30 mouse cellular contexts compared by ENCODE assay signal in the genomic region with DNA sequence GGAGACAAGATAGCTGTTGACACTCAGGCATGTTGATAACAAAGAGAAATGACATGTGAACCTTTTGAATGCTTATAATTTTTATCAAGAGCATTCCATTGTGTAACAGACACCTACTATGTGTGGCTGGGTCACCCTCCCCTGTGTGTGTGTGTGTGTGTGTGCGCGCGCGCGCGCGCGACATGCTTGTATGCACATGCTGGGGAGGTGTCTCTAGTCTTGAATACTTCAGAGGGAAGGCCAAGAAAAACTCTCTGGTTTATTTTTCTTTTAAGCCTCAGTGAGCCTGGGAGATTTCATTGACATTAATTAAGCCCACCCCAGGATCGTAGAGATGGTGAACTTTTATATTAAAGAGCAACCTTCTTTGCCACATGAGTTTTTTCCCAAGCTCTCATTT.
A peak's percentile ranks its signal among the peaks of the same experiment; 100 is the strongest.
DNase-seq lines count a peak whose midpoint lies in the region; ATAC-seq and TF ChIP-seq lines count a peak whose summit lies in the region.
"Had no signal": no experiment of that assay in that cellular context is flagged by ENCODE, and none has a peak within 500 bp of the region (broad histone marks: within the 10 kb centered on the region; RNA-seq: fewer than 3 reads in every experiment).

No protein-coding gene starts in this region.

- WGBS in kidney, embryonic 15.5 days, result 57% methylated on average over 9 of the region's 9 CpGs
- 65% methylated on average over 9 of the region's 9 CpGs for WGBS in kidney, adult 2 months
- WGBS in kidney, postnatal 0 days, result 47% methylated on average over 9 of the region's 9 CpGs
- 89% methylated on average over 9 of the region's 9 CpGs for WGBS in liver, embryonic 12.5 days (ENCODE audit: insufficient replicate concordance)

- no peaks in the 10 kb centered on the region for H3K9me3 ChIP-seq in kidney, embryonic 15.5 days (replicated peaks)
- H3K9me3 ChIP-seq in kidney, postnatal 0 days (replicated peaks; ENCODE audit: low read length), result no peaks in the 10 kb centered on the region
- H3K9me3 ChIP-seq in liver, embryonic 12.5 days (replicated peaks), result no peaks in the 10 kb centered on the region
- H3K9me3 ChIP-seq: embryonic facial prominence, embryonic 13.5 days; embryonic facial prominence, embryonic 15.5 days; forebrain, embryonic 10.5 days; forebrain, embryonic 12.5 days; G1E had no signal

- H3K36me3 ChIP-seq in kidney, embryonic 15.5 days, result no peaks in the 10 kb centered on the region
- no peaks in the 10 kb centered on the region for H3K36me3 ChIP-seq in kidney, adult 2 months (ENCODE audit: control insufficient read depth, insufficient read depth, low read length)
- H3K36me3 ChIP-seq in kidney, postnatal 0 days (ENCODE audit: insufficient read depth, low read length), result no peaks in the 10 kb centered on the region
- no peaks in the 10 kb centered on the region for H3K36me3 ChIP-seq in liver, embryonic 12.5 days
- H3K36me3 ChIP-seq: embryonic facial prominence, embryonic 13.5 days; embryonic facial prominence, embryonic 15.5 days; forebrain, embryonic 10.5 days; forebrain, embryonic 12.5 days; G1E had no signal

- no peak for TF ChIP-seq POLR2A in kidney, adult 2 months (IDR thresholded peaks at IDR 0.05; ENCODE audit: low read depth, low read length)
- no peak for TF ChIP-seq POLR2A in brain, embryonic 14.5 days (IDR thresholded peaks at IDR 0.05; ENCODE audit: borderline replicate concordance, extremely low read depth, insufficient read depth, insufficient read length, poor library complexity, severe bottlenecking)

- H3K27me3 ChIP-seq in kidney, embryonic 15.5 days, result no peaks in the 10 kb centered on the region
- H3K27me3 ChIP-seq in kidney, adult 2 months (replicated peaks; ENCODE audit: control insufficient read depth, insufficient read depth, low read length), result no peaks in the 10 kb centered on the region
- no peaks in the 10 kb centered on the region for H3K27me3 ChIP-seq in kidney, postnatal 0 days (ENCODE audit: insufficient read depth, low read length)
- no peaks in the 10 kb centered on the region for H3K27me3 ChIP-seq in liver, embryonic 12.5 days (replicated peaks)
- H3K27me3 ChIP-seq: CH12.LX; embryonic facial prominence, embryonic 13.5 days; embryonic facial prominence, embryonic 15.5 days; forebrain, embryonic 12.5 days; Patski had no signal

- DNase-seq in kidney, adult 2 months, result no peak
- peak; percentile 11 for DNase-seq in kidney, postnatal 0 days (ENCODE audit: low spot score)
- DNase-seq in kidney, adult 9 months, result no peak
- DNase-seq in 3134 (ENCODE audit: extremely low read depth, insufficient read length, low spot score), result peak; percentile 6
- DNase-seq in brain, embryonic 14.5 days (ENCODE audit: low read depth), result peak; percentile 50
- DNase-seq: adrenal gland, adult 8-10 months; adrenal gland, postnatal 14 days; adrenal gland, postnatal 36 days; B cell, adult 2 months; cerebellum, adult 11 months; cerebellum, adult 18-20 months; cerebellum, adult 8-10 months; cerebellum, adult 9-11 months; cerebellum, postnatal 14 days; cerebellum, postnatal 36 days; embryo, embryonic 11 days had no signal

- H3K27ac ChIP-seq in kidney, embryonic 15.5 days, result no peak overlapping the region
- no peak overlapping the region for H3K27ac ChIP-seq in kidney, adult 2 months (ENCODE audit: insufficient read depth, low read depth, low read length)
- no peak overlapping the region for H3K27ac ChIP-seq in kidney, postnatal 0 days
- H3K27ac ChIP-seq in liver, embryonic 12.5 days, result no peak overlapping the region
- H3K27ac ChIP-seq: embryonic facial prominence, embryonic 13.5 days; embryonic facial prominence, embryonic 15.5 days; forebrain, embryonic 10.5 days; forebrain, embryonic 12.5 days had no signal

- no peak overlapping the region for H3K4me2 ChIP-seq in kidney, embryonic 15.5 days
- no peak overlapping the region for H3K4me2 ChIP-seq in kidney, postnatal 0 days (ENCODE audit: low read length)
- H3K4me2 ChIP-seq in liver, embryonic 12.5 days, result no peak overlapping the region
- H3K4me2 ChIP-seq: embryonic facial prominence, embryonic 13.5 days; embryonic facial prominence, embryonic 15.5 days; forebrain, embryonic 12.5 days had no signal

- H3K4me1 ChIP-seq in kidney, embryonic 15.5 days, result no peaks in the 10 kb centered on the region
- no peaks in the 10 kb centered on the region for H3K4me1 ChIP-seq in kidney, adult 2 months (ENCODE audit: control insufficient read depth, insufficient read depth, low read length)
- H3K4me1 ChIP-seq in kidney, postnatal 0 days (replicated peaks; ENCODE audit: insufficient read depth, low read length), result no peaks in the 10 kb centered on the region
- no peaks in the 10 kb centered on the region for H3K4me1 ChIP-seq in liver, embryonic 12.5 days
- H3K4me1 ChIP-seq: embryonic facial prominence, embryonic 13.5 days; embryonic facial prominence, embryonic 15.5 days had no signal

- no peak overlapping the region for H3K9ac ChIP-seq in kidney, embryonic 15.5 days
- no peak overlapping the region for H3K9ac ChIP-seq in kidney, postnatal 0 days (ENCODE audit: low read depth, low read length)
- H3K9ac ChIP-seq in liver, embryonic 12.5 days, result no peak overlapping the region
- H3K9ac ChIP-seq: embryonic facial prominence, embryonic 13.5 days; embryonic facial prominence, embryonic 15.5 days; forebrain, embryonic 12.5 days had no signal

- TF ChIP-seq CTCF in kidney, adult 2 months (conservative IDR thresholded peaks at IDR 0.05; ENCODE audit: insufficient read depth, insufficient read length, low read depth, low read length), result no peak
- no peak for TF ChIP-seq CTCF in kidney, postnatal 0 days (IDR thresholded peaks at IDR 0.05; ENCODE audit: low read depth)
- TF ChIP-seq CTCF in brain, embryonic 14.5 days (IDR thresholded peaks at IDR 0.05; ENCODE audit: borderline replicate concordance, extremely low read depth, insufficient read depth, insufficient read length), result no peak

- H3K4me3 ChIP-seq in kidney, embryonic 15.5 days (replicated peaks), result no peak overlapping the region
- no peak overlapping the region for H3K4me3 ChIP-seq in kidney, adult 2 months (ENCODE audit: insufficient read depth, low read depth, low read length)
- no peak overlapping the region for H3K4me3 ChIP-seq in kidney, postnatal 0 days (replicated peaks; ENCODE audit: low read depth, low read length)
- no peak overlapping the region for H3K4me3 ChIP-seq in liver, embryonic 12.5 days
- H3K4me3 ChIP-seq: embryonic facial prominence, embryonic 13.5 days; embryonic facial prominence, embryonic 15.5 days; erythroblast, embryonic 14.5 days; forebrain, embryonic 10.5 days; forebrain, embryonic 12.5 days had no signal

- ATAC-seq in kidney, embryonic 15.5 days (replicated peaks; ENCODE audit: low FRiP score), result 0 out of 2 replicates have a peak, but pooled peaks have one; percentile 52
- no peak for ATAC-seq in kidney, postnatal 0 days (replicated peaks; ENCODE audit: low FRiP score, low read depth)
- ATAC-seq in liver, embryonic 12.5 days, result no peak
- ATAC-seq: activated CD4-positive, CD25-positive, alpha-beta regulatory T cell, adult 4 months; CD4-positive, CD25-positive, alpha-beta regulatory T cell, adult 4 months; forebrain, embryonic 14.5 days; forebrain, embryonic 16.5 days; Patski had no signal

Comparison
In these comparisons a context has a peak if more than half of its experiments do, and no peak if none do; other contexts are left out.
1. DNase-seq: peak in kidney, postnatal 0 days (single experiment), 3134 (single experiment) and brain, embryonic 14.5 days (single experiment); none in kidney, adult 2 months (single experiment) and kidney, adult 9 months (single experiment).